Mouse (Mus musculus) embryonic facial prominence, embryonic 12.5 days (tissue): ENCODE data around the gene Usp45. TPM values are rescaled to one million over a fixed set of nuclear protein-coding genes. Genes with fewer than 3 reads are reported as not detected.
"Not testable (repeated sequence)": the region's sequence is repeated elsewhere in the genome, so short reads cannot be mapped to it uniquely, and the experiment has no call there.

Experiments
- ATAC-seq: fragments of 200-750 bp; cut with Nextera tagmentation; 2 replicates; pipeline ENCODE4 v1.8.0; 2017; ENCODE audit not compliant: insufficient number of reproducible peaks, insufficient read depth, low FRiP score, low TSS enrichment
- H3K27ac ChIP-seq: fragments of 300-500 bp; sonication (generic); 2 replicates; pipeline ENCODE4 v1.5.1; 2016; ENCODE audit warnings: mild to moderate bottlenecking
- H3K27me3 ChIP-seq: fragments of 300-500 bp; sonication (generic); 2 replicates; pipeline ENCODE4 v1.6.1; 2016; ENCODE audit warnings: mild to moderate bottlenecking, moderate library complexity
- H3K36me3 ChIP-seq: fragments of 300-500 bp; sonication (generic); 2 replicates; pipeline ENCODE4 v1.6.1; 2016; ENCODE audit warnings: mild to moderate bottlenecking
- H3K4me1 ChIP-seq: fragments of 300-500 bp; sonication (generic); 2 replicates; pipeline ENCODE4 v1.6.1; 2016
- H3K4me2 ChIP-seq: fragments of 300-500 bp; sonication (generic); replicated peaks from 2 replicates; pipeline ENCODE4 v1.6.1; 2016; ENCODE audit warnings: mild to moderate bottlenecking, moderate library complexity
- H3K4me3 ChIP-seq: fragments of 300-500 bp; sonication (generic); 2 replicates; pipeline ENCODE4 v1.5.1; 2016; ENCODE audit warnings: mild to moderate bottlenecking
- H3K9ac ChIP-seq: fragments of 300-500 bp; sonication (generic); 2 replicates; pipeline ENCODE4 v1.6.1; 2016; ENCODE audit warnings: mild to moderate bottlenecking, moderate library complexity
- H3K9me3 ChIP-seq: fragments of 300-500 bp; sonication (generic); 2 replicates; pipeline ENCODE4 v1.6.1; 2016; ENCODE audit warnings: mild to moderate bottlenecking, moderate library complexity
- WGBS: fragments of 180-500 bp; shearing (Covaris S2); methylation state at CpG from one replicate; pipeline ENCODE4 v1.1.7; 2016; 5-methylcytosine and 5-hydroxymethylcytosine counted together
- polyA plus RNA-seq: library from polyadenylated mRNA; unstranded; fragments of >200 nt; fragmentation: Nextera tagmentation; extraction: Ambion mirVana; gene quantifications from 2 replicates; pipeline ENCODE4 v1.2.1, GENCODE M21; 2016

Usp45 gene
- polyA plus RNA-seq = 9.9 and 12.4 TPM in 2 replicates

GRCm38 (mm10) chr4:21766863-21767304 is at the start of gene Usp45, which contains the start of gene Tstd3:
TSS of gene Usp45 (plus strand) at chr4:21767156.
TSS of gene Tstd3 (minus strand) at chr4:21767212.
- H3K27ac ChIP-seq = no peak within 1 kb of the TSS
- H3K9ac ChIP-seq = peak within 1 kb of the TSS; percentile 49
- no peaks in the 10 kb centered on the region for H3K36me3 ChIP-seq
- no peaks in the 10 kb centered on the region for H3K9me3 ChIP-seq
- ATAC-seq = no peak
- 2% methylated on average over 17 of the region's 17 CpGs for WGBS
- H3K4me3 ChIP-seq = peak within 1 kb of the TSS; percentile 66
- H3K4me1 ChIP-seq = no peaks in the 10 kb centered on the region
- no peaks in the 10 kb centered on the region for H3K27me3 ChIP-seq
- H3K4me2 ChIP-seq = peak within 1 kb of the TSS; percentile 72

GRCm38 (mm10) chr4:21722752-21723334 is 44.1 kb upstream of the Usp45 start:
- no peak overlapping the region for H3K9ac ChIP-seq
- no peak overlapping the region for H3K4me2 ChIP-seq
- no peak overlapping the region for H3K4me3 ChIP-seq
- no peaks in the 10 kb centered on the region for H3K36me3 ChIP-seq
- no peak overlapping the region for H3K27ac ChIP-seq
- ATAC-seq = no peak
- 48% methylated on average over 7 of the region's 7 CpGs for WGBS
- no peaks in the 10 kb centered on the region for H3K4me1 ChIP-seq
- no peaks in the 10 kb centered on the region for H3K9me3 ChIP-seq
- H3K27me3 ChIP-seq = no peaks in the 10 kb centered on the region

GRCm38 (mm10) chr4:21726912-21727614 is 39.9 kb upstream of the Usp45 start:
- H3K9me3 ChIP-seq = no peaks in the 10 kb centered on the region
- H3K4me2 ChIP-seq = peak overlapping the region; percentile 76
- peak overlapping the region; percentile 80 for H3K27ac ChIP-seq
- H3K9ac ChIP-seq = peak overlapping the region; percentile 33; the same call in 1 of the 2 replicates
- WGBS = 1% methylated on average over 22 of the region's 22 CpGs
- H3K4me1 ChIP-seq = peaks cover 5% of the 10 kb centered on the region; the same call in 1 of the 2 replicates
- H3K36me3 ChIP-seq = no peaks in the 10 kb centered on the region
- ATAC-seq = peak; percentile 13
- peak overlapping the region; percentile 86 for H3K4me3 ChIP-seq
- no peaks in the 10 kb centered on the region for H3K27me3 ChIP-seq

GRCm38 (mm10) chr4:21727615-21728165 is 39.3 kb upstream of the Usp45 start, which contains the start of gene Ccnc:
TSS of gene Ccnc (plus strand) at chr4:21727701.
- peak within 1 kb of the TSS; percentile 81 for H3K9ac ChIP-seq
- WGBS = under 1% methylated on average over 37 of the region's 37 CpGs

GRCm38 (mm10) chr4:21739169-21739568 is 27.8 kb upstream of the Usp45 start:
- H3K36me3 ChIP-seq = peaks cover 14% of the 10 kb centered on the region; the same call in 1 of the 2 replicates
- no peaks in the 10 kb centered on the region for H3K9me3 ChIP-seq
- no peak overlapping the region for H3K9ac ChIP-seq
- no peaks in the 10 kb centered on the region for H3K27me3 ChIP-seq
- WGBS = 93% methylated on average over 4 of the region's 4 CpGs
- no peaks in the 10 kb centered on the region for H3K4me1 ChIP-seq
- no peak overlapping the region for H3K4me2 ChIP-seq
- H3K27ac ChIP-seq = no peak overlapping the region
- ATAC-seq = no peak
- no peak overlapping the region for H3K4me3 ChIP-seq

More at GRCm38 (mm10) chr4:21727615-21728165, 39.3 kb upstream of the Usp45 start, which contains the start of gene Ccnc:
- no peaks in the 10 kb centered on the region for H3K27me3 ChIP-seq
- H3K4me1 ChIP-seq = peaks cover 5% of the 10 kb centered on the region; the same call in 1 of the 2 replicates
- peak within 1 kb of the TSS; percentile 80 for H3K27ac ChIP-seq
- 0 out of 2 replicates have a peak, but pooled peaks cover under 1% of the 10 kb centered on the region for H3K36me3 ChIP-seq
- H3K4me3 ChIP-seq = peak within 1 kb of the TSS; percentile 86
- peak; percentile 98 for ATAC-seq
- H3K4me2 ChIP-seq = peak within 1 kb of the TSS; percentile 76
- no peaks in the 10 kb centered on the region for H3K9me3 ChIP-seq

- not testable (repeated sequence) for H3K27ac ChIP-seq, ATAC-seq, H3K9me3 ChIP-seq, H3K36me3 ChIP-seq, H3K4me3 ChIP-seq, H3K4me2 ChIP-seq, H3K9ac ChIP-seq, H3K4me1 ChIP-seq, H3K27me3 ChIP-seq
- 94% methylated on average over 8 of the region's 8 CpGs for WGBS
Observed at GRCm38 (mm10) chr4:21744142-21744541, 22.8 kb upstream of the Usp45 start.

GRCm38 (mm10) chr4:21745723-21746122 is 21.2 kb upstream of the Usp45 start:
- WGBS = 71% methylated on average over 5 of the region's 5 CpGs
- no peak overlapping the region for H3K9ac ChIP-seq
- H3K36me3 ChIP-seq = peaks cover 7% of the 10 kb centered on the region; the same call in 1 of the 2 replicates
- H3K4me3 ChIP-seq = no peak overlapping the region
- no peak overlapping the region for H3K27ac ChIP-seq
- no peaks in the 10 kb centered on the region for H3K27me3 ChIP-seq
- H3K4me1 ChIP-seq = no peaks in the 10 kb centered on the region
- H3K9me3 ChIP-seq = no peaks in the 10 kb centered on the region
- no peak overlapping the region for H3K4me2 ChIP-seq
- ATAC-seq = no peak

- H3K4me1 ChIP-seq = no peaks in the 10 kb centered on the region
- no peak overlapping the region for H3K4me2 ChIP-seq
- WGBS = 75% methylated on average over 4 of the region's 4 CpGs
- no peaks in the 10 kb centered on the region for H3K9me3 ChIP-seq
- no peaks in the 10 kb centered on the region for H3K27me3 ChIP-seq
- no peak overlapping the region for H3K4me3 ChIP-seq
- ATAC-seq = no peak
- peaks cover 6% of the 10 kb centered on the region; the same call in 1 of the 2 replicates for H3K36me3 ChIP-seq
- H3K27ac ChIP-seq = no peak overlapping the region
- no peak overlapping the region for H3K9ac ChIP-seq
Observed at GRCm38 (mm10) chr4:21755123-21755789, 11.7 kb upstream of the Usp45 start.

GRCm38 (mm10) chr4:21758860-21759259 is 8.1 kb upstream of the Usp45 start:
- Histone ChIP-seq H3K36me3 (peaks cover 6% of the 10 kb centered on the region; the same call in 1 of the 2 replicates), H3K4me3 (no peak overlapping the region), H3K9me3 (no peaks in the 10 kb centered on the region), H3K27ac (no peak overlapping the region), H3K4me2 (no peak overlapping the region), H3K27me3 (no peaks in the 10 kb centered on the region), H3K9ac (no peak overlapping the region), H3K4me1 (no peaks in the 10 kb centered on the region)
- ATAC-seq = no peak
- WGBS = 77% methylated on average over 1 of the region's 1 CpGs

- Histone ChIP-seq H3K27ac (no peak overlapping the region), H3K36me3 (peaks cover 6% of the 10 kb centered on the region; the same call in 1 of the 2 replicates), H3K9ac (no peak overlapping the region), H3K4me2 (no peak overlapping the region), H3K27me3 (no peaks in the 10 kb centered on the region), H3K4me3 (no peak overlapping the region), H3K9me3 (no peaks in the 10 kb centered on the region), H3K4me1 (no peaks in the 10 kb centered on the region)
- WGBS = 77% methylated on average over 9 of the region's 9 CpGs
- no peak for ATAC-seq
Observed at GRCm38 (mm10) chr4:21761416-21762160, 5.4 kb upstream of the Usp45 start.

GRCm38 (mm10) chr4:21763827-21764226 is 3.1 kb upstream of the Usp45 start:
- 81% methylated on average over 4 of the region's 4 CpGs for WGBS
- peak; percentile 10; the same call in 1 of the 2 replicates for ATAC-seq

More at GRCm38 (mm10) chr4:21763827-21764226, 3.1 kb upstream of the Usp45 start:
- no peak overlapping the region for H3K4me3 ChIP-seq
- no peak overlapping the region for H3K9ac ChIP-seq
- no peak overlapping the region for H3K4me2 ChIP-seq
- no peak overlapping the region for H3K27ac ChIP-seq
- no peaks in the 10 kb centered on the region for H3K9me3 ChIP-seq
- no peaks in the 10 kb centered on the region for H3K27me3 ChIP-seq
- H3K36me3 ChIP-seq = peaks cover 5% of the 10 kb centered on the region; the same call in 1 of the 2 replicates
- H3K4me1 ChIP-seq = no peaks in the 10 kb centered on the region
